ENCODE assay signal across 18 mouse cellular contexts in genomic region chr13:102689201-102690090, GRCm38 (mm10). TPM values are rescaled to one million over a fixed set of nuclear protein-coding genes. Genes with fewer than 3 reads are reported as not detected.
A peak's percentile ranks its signal among the peaks of the same experiment; 100 is the strongest.
DNase-seq lines count a peak whose midpoint lies in the region; ATAC-seq and TF ChIP-seq lines count a peak whose summit lies in the region.
"Had no signal": no experiment of that assay in that cellular context is flagged by ENCODE, and none has a peak within 500 bp of the region (broad histone marks: within the 10 kb centered on the region; RNA-seq: fewer than 3 reads in every experiment).

No protein-coding gene starts in this region.

- ATAC-seq in megakaryocyte progenitor cell, adult 5-6 weeks (replicated peaks; ENCODE audit: poor library complexity): peak; percentile 60
- no peak for ATAC-seq in hindbrain, embryonic 14.5 days (ENCODE audit: low FRiP score)

- TF ChIP-seq CTCF in kidney, adult 2 months (conservative IDR thresholded peaks at IDR 0.05; ENCODE audit: insufficient read depth, insufficient read length, low read depth, low read length): no peak
- TF ChIP-seq CTCF in bone marrow macrophage, adult 2 months (IDR thresholded peaks at IDR 0.05; ENCODE audit: low read depth, low read length): no peak

- no peak for TF ChIP-seq POLR2A in kidney, adult 2 months (IDR thresholded peaks at IDR 0.05; ENCODE audit: low read depth, low read length)
- no peak for TF ChIP-seq POLR2A in bone marrow macrophage, adult 2 months (IDR thresholded peaks at IDR 0.05; ENCODE audit: borderline replicate concordance, low read depth, low read length)

- peaks cover 5% of the 10 kb centered on the region; the same call in 1 of the 2 replicates for H3K4me1 ChIP-seq in kidney, adult 2 months (ENCODE audit: control insufficient read depth, insufficient read depth, low read length)
- peaks cover 68% of the 10 kb centered on the region for H3K4me1 ChIP-seq in bone marrow macrophage, adult 2 months (ENCODE audit: control insufficient read depth, insufficient read depth, low read length)
- H3K4me1 ChIP-seq in hindbrain, embryonic 14.5 days (replicated peaks; ENCODE audit: control insufficient read depth, insufficient read depth, low read length): no peaks in the 10 kb centered on the region

- no peaks in the 10 kb centered on the region for H3K27me3 ChIP-seq in kidney, adult 2 months (replicated peaks; ENCODE audit: control insufficient read depth, insufficient read depth, low read length)
- no peaks in the 10 kb centered on the region for H3K27me3 ChIP-seq in hindbrain, embryonic 14.5 days (ENCODE audit: control insufficient read depth, insufficient read depth, low read length)
- H3K27me3 ChIP-seq: heart, embryonic 13.5 days; hindbrain, embryonic 13.5 days; liver, embryonic 15.5 days had no signal

- H3K27ac ChIP-seq in kidney, adult 2 months (ENCODE audit: insufficient read depth, low read depth, low read length): peak overlapping the region; percentile 76; the same call in 1 of the 2 replicates
- peak overlapping the region; percentile 92 for H3K27ac ChIP-seq in bone marrow macrophage, adult 2 months (ENCODE audit: insufficient read depth, low read depth, low read length)
- no peak overlapping the region for H3K27ac ChIP-seq in hindbrain, embryonic 14.5 days
- H3K27ac ChIP-seq: forebrain, embryonic 10.5 days; gastrocnemius, adult 2 months; heart, embryonic 13.5 days; hindbrain, embryonic 13.5 days; liver, embryonic 15.5 days; stomach, postnatal 0 days had no signal

- H3K9ac ChIP-seq in hindbrain, embryonic 14.5 days: no peak overlapping the region
- H3K9ac ChIP-seq: heart, embryonic 13.5 days; hindbrain, embryonic 13.5 days; liver, embryonic 15.5 days had no signal

- H3K9me3 ChIP-seq in hindbrain, embryonic 14.5 days (ENCODE audit: control insufficient read depth, low read length): no peaks in the 10 kb centered on the region
- H3K9me3 ChIP-seq: forebrain, embryonic 10.5 days; heart, embryonic 13.5 days; hindbrain, embryonic 13.5 days; liver, embryonic 15.5 days had no signal

- DNase-seq in kidney, adult 2 months: no peak
- no peak for DNase-seq in kidney, adult 18-20 months
- peak; percentile 31 for DNase-seq in 416B (ENCODE audit: low read depth)
- DNase-seq in hindbrain, embryonic 14.5 days (ENCODE audit: low spot score): no peak
- no peak for DNase-seq in adrenal gland, postnatal 14 days
- DNase-seq: cerebellum, adult 11 months; cerebellum, postnatal 36 days; gastrocnemius, adult 2 months; kidney, postnatal 4 days; spleen, adult 18-20 months had no signal

- H3K4me3 ChIP-seq in kidney, adult 2 months (ENCODE audit: insufficient read depth, low read depth, low read length): no peak overlapping the region
- no peak overlapping the region for H3K4me3 ChIP-seq in bone marrow macrophage, adult 2 months (ENCODE audit: insufficient read depth, low read length)
- no peak overlapping the region for H3K4me3 ChIP-seq in hindbrain, embryonic 14.5 days (replicated peaks; ENCODE audit: low read length)
- H3K4me3 ChIP-seq: forebrain, embryonic 10.5 days; gastrocnemius, adult 2 months; heart, embryonic 13.5 days; hindbrain, embryonic 13.5 days; liver, embryonic 15.5 days had no signal

- H3K36me3 ChIP-seq in kidney, adult 2 months (ENCODE audit: control insufficient read depth, insufficient read depth, low read length): no peaks in the 10 kb centered on the region
- H3K36me3 ChIP-seq in hindbrain, embryonic 14.5 days (replicated peaks; ENCODE audit: control insufficient read depth, insufficient read depth): no peaks in the 10 kb centered on the region
- H3K36me3 ChIP-seq: forebrain, embryonic 10.5 days; heart, embryonic 13.5 days; hindbrain, embryonic 13.5 days; liver, embryonic 15.5 days had no signal

- no peak overlapping the region for H3K4me2 ChIP-seq in hindbrain, embryonic 14.5 days (replicated peaks)
- H3K4me2 ChIP-seq: heart, embryonic 13.5 days; hindbrain, embryonic 13.5 days; liver, embryonic 15.5 days; midbrain, embryonic 11.5 days had no signal

- WGBS in kidney, adult 2 months: 78% methylated on average over 6 of the region's 6 CpGs
- 89% methylated on average over 6 of the region's 6 CpGs for WGBS in hindbrain, embryonic 14.5 days

RNA-seq across cellular contexts. Expression of gene Cd180, which starts 3.9 kb away (rescaled TPM):
- polyA plus RNA-seq in kidney, adult 2 months (2012; rRNA removed): 1.0 and 2.1 TPM in 2 replicates
- polyA plus RNA-seq in bone marrow macrophage, adult 2 months (2012; ENCODE audit: insufficient read depth, insufficient read length, missing spikeins): 231 and 258 TPM in 2 replicates
- total RNA-seq in megakaryocyte progenitor cell, adult 5-6 weeks (2015): 47.1 and 51.5 TPM in 2 replicates
- 11.2 and 14.5 TPM in 2 replicates for total RNA-seq in megakaryocyte progenitor cell, adult 5-6 weeks (2017)
- polyA plus RNA-seq in hindbrain, embryonic 14.5 days (2014; fragmentation: Nextera tagmentation; extraction: Ambion mirVana): 1.0 and 1.1 TPM in 2 replicates
- 0.93 and 6.8 TPM in 2 replicates for total RNA-seq in adrenal gland, postnatal 14 days (2021)

Comparison
In these comparisons a context has a peak if more than half of its experiments do, and no peak if none do; other contexts are left out.
1. RNA of gene Cd180, which starts 3.9 kb away (polyA plus RNA-seq): 231 to 258 TPM in bone marrow macrophage, adult 2 months; 1.0 to 2.1 TPM in kidney, adult 2 months and 1.0 to 1.1 TPM in hindbrain, embryonic 14.5 days; every median in the first group is over 10 times any median in the second.